Mouse (Mus musculus): ENCODE data around the gene Itsn1.

GRCm38 (mm10) chr16:91896426-91896830 is 167.3 kb downstream of the Itsn1 start:
- no peak for TF ChIP-seq CTCF (IDR thresholded peaks at IDR 0.05)
- no peak for TF ChIP-seq EP300 (IDR thresholded peaks at IDR 0.05)
